Mouse (Mus musculus) embryonic facial prominence, embryonic 15.5 days (tissue): Measurements from ENCODE around the gene Ppp2r5a. TPM values are rescaled to one million over a fixed set of nuclear protein-coding genes. Genes with fewer than 3 reads are reported as not detected.

Source experiments
- ATAC-seq: fragments of 200-750 bp; cut with Nextera tagmentation; 2 replicates; pipeline ENCODE4 v1.8.0; 2017; ENCODE audit warnings: low read depth, moderate TSS enrichment; ENCODE audit not compliant: insufficient number of reproducible peaks, low FRiP score, low TSS enrichment
- H3K27ac ChIP-seq: fragments of 300-500 bp; sonication (generic); replicated peaks from 2 replicates; pipeline ENCODE4 v1.5.1; 2015; ENCODE audit warnings: mild to moderate bottlenecking, inconsistent platforms
- H3K27me3 ChIP-seq: fragments of 300-500 bp; sonication (generic); 2 replicates; pipeline ENCODE4 v1.6.1; 2015; ENCODE audit warnings: inconsistent platforms
- H3K36me3 ChIP-seq: fragments of 300-500 bp; sonication (generic); 2 replicates; pipeline ENCODE4 v1.6.1; 2015; ENCODE audit warnings: mild to moderate bottlenecking, inconsistent platforms
- H3K4me1 ChIP-seq: fragments of 300-500 bp; sonication (generic); 2 replicates; pipeline ENCODE4 v1.6.1; 2015; ENCODE audit warnings: inconsistent platforms
- H3K4me2 ChIP-seq: fragments of 300-500 bp; sonication (generic); replicated peaks from 2 replicates; pipeline ENCODE4 v1.6.1; 2015; ENCODE audit warnings: mild to moderate bottlenecking, inconsistent platforms
- H3K4me3 ChIP-seq: fragments of 300-500 bp; sonication (generic); replicated peaks from 2 replicates; pipeline ENCODE4 v1.5.1; 2015; ENCODE audit warnings: mild to moderate bottlenecking, inconsistent platforms
- H3K9ac ChIP-seq: fragments of 300-500 bp; sonication (generic); 2 replicates; pipeline ENCODE4 v1.6.1; 2015; ENCODE audit warnings: inconsistent platforms
- H3K9me3 ChIP-seq: fragments of 300-500 bp; sonication (generic); replicated peaks from 2 replicates; pipeline ENCODE4 v1.6.1; 2016; ENCODE audit warnings: inconsistent platforms
- WGBS: fragments of 180-500 bp; shearing (Covaris S2); methylation state at CpG from one replicate; pipeline ENCODE4 v1.1.7; 2015; 5-methylcytosine and 5-hydroxymethylcytosine counted together
- polyA plus RNA-seq: library from polyadenylated mRNA; unstranded; fragments of >200 nt; fragmentation: Nextera tagmentation; extraction: Ambion mirVana; gene quantifications from 2 replicates; pipeline ENCODE4 v1.2.1, GENCODE M21; 2015

The Ppp2r5a gene
- polyA plus RNA-seq, 1 experiment from 2014 or later = 26.3 TPM

- Histone ChIP-seq H3K9me3 (no peaks in the 10 kb centered on the region), H3K27me3 (no peaks in the 10 kb centered on the region), H3K9ac (no peak overlapping the region), H3K4me3 (no peak overlapping the region), H3K4me2 (no peak overlapping the region), H3K36me3 (no peaks in the 10 kb centered on the region), H3K27ac (no peak overlapping the region), H3K4me1 (no peaks in the 10 kb centered on the region)
- no peak for ATAC-seq
- WGBS = 95% methylated on average over 2 of the region's 2 CpGs
Observed at GRCm38 (mm10) chr1:191378080-191378479, 25.0 kb downstream of the Ppp2r5a start.

GRCm38 (mm10) chr1:191375644-191375998 is 27.5 kb downstream of the Ppp2r5a start:
- H3K36me3 ChIP-seq = no peaks in the 10 kb centered on the region
- WGBS = 85% methylated on average over 5 of the region's 5 CpGs
- H3K4me2 ChIP-seq = no peak overlapping the region
- no peaks in the 10 kb centered on the region for H3K27me3 ChIP-seq
- no peak overlapping the region for H3K27ac ChIP-seq
- no peaks in the 10 kb centered on the region for H3K9me3 ChIP-seq
- ATAC-seq = no peak
- no peaks in the 10 kb centered on the region for H3K4me1 ChIP-seq
- no peak overlapping the region for H3K9ac ChIP-seq
- no peak overlapping the region for H3K4me3 ChIP-seq

DNA sequence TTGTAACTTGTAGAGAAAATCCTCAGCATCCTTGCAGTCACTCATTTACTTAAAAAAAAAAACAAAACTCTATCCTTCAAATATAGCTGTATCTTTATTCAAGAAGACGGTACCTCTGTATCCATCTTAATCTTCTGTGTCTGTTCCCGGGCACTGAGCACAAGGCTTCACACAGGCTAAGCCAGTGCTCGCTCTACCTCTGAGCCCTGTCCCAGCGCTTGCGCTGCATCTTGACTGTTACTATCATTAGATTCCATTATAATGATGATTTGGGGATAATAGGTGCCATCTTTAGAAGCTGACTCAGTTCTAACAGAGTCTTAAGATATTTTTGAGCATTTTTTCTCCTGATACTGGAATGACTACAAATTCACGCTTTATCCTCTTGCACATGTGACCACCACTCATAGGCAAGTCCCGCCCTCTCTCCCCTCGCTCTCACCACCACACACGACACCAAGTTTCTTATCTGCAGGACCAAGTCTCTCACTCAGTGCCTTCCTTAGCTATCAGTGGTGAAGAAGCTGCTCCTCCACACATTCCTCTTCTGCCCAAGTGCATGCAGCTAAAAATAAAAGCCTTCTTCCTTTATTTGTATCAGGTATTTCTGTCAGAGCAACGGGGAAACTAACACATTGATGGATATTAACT is 28.0 kb downstream of the Ppp2r5a start:
- 89% methylated on average over 10 of the region's 10 CpGs for WGBS
- no peak overlapping the region for H3K4me2 ChIP-seq
- H3K4me3 ChIP-seq = no peak overlapping the region
- H3K9me3 ChIP-seq = no peaks in the 10 kb centered on the region
- no peak overlapping the region for H3K27ac ChIP-seq
- H3K4me1 ChIP-seq = no peaks in the 10 kb centered on the region
- no peaks in the 10 kb centered on the region for H3K27me3 ChIP-seq
- no peak overlapping the region for H3K9ac ChIP-seq
- no peaks in the 10 kb centered on the region for H3K36me3 ChIP-seq
- ATAC-seq = no peak

DNA sequence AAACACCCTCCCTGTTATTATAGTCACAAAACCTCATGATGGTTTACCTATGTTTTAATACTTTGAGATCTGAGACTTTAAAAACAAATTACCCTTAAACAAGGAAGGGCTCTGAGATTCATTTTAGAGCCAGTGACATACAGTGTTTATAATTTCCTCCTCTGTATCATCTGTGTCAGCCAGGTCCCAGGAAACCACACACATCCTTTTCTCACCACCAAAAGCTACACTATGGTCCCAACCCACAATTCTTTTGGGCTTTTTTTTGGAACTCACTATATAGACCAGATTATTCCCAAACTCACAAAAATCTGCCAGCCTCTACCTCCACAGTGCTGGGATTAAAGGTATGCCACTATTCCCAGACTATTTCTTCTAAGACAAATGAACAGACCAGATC is 33.9 kb downstream of the Ppp2r5a start:
- H3K9me3 ChIP-seq = no peaks in the 10 kb centered on the region
- H3K27ac ChIP-seq = no peak overlapping the region
- H3K27me3 ChIP-seq = no peaks in the 10 kb centered on the region
- H3K9ac ChIP-seq = no peak overlapping the region
- no peak for ATAC-seq
- H3K4me1 ChIP-seq = 0 out of 2 replicates have a peak, but pooled peaks cover 8% of the 10 kb centered on the region
- no peak overlapping the region for H3K4me3 ChIP-seq
- 0 out of 2 replicates have a peak, but pooled peaks cover 4% of the 10 kb centered on the region for H3K36me3 ChIP-seq
- no peak overlapping the region for H3K4me2 ChIP-seq

GRCm38 (mm10) chr1:191368193-191368592 is 34.9 kb downstream of the Ppp2r5a start:
- Histone ChIP-seq H3K27ac (no peak overlapping the region), H3K27me3 (no peaks in the 10 kb centered on the region), H3K9ac (no peak overlapping the region), H3K4me3 (no peak overlapping the region), H3K36me3 (0 out of 2 replicates have a peak, but pooled peaks cover 4% of the 10 kb centered on the region), H3K9me3 (no peaks in the 10 kb centered on the region), H3K4me2 (no peak overlapping the region), H3K4me1 (0 out of 2 replicates have a peak, but pooled peaks cover 8% of the 10 kb centered on the region)
- ATAC-seq = no peak
- WGBS = 82% methylated on average over 4 of the region's 4 CpGs

- no peak for ATAC-seq
- 0 out of 2 replicates have a peak, but pooled peaks cover 8% of the 10 kb centered on the region for H3K4me1 ChIP-seq
- H3K4me2 ChIP-seq = no peak overlapping the region
- H3K9me3 ChIP-seq = no peaks in the 10 kb centered on the region
- H3K27ac ChIP-seq = no peak overlapping the region
- H3K27me3 ChIP-seq = no peaks in the 10 kb centered on the region
- no peak overlapping the region for H3K9ac ChIP-seq
- H3K4me3 ChIP-seq = no peak overlapping the region
- WGBS = 83% methylated on average over 4 of the region's 4 CpGs
- peaks cover 24% of the 10 kb centered on the region for H3K36me3 ChIP-seq
Observed at GRCm38 (mm10) chr1:191364477-191364876, 38.6 kb downstream of the Ppp2r5a start.

- WGBS = 84% methylated on average over 6 of the region's 6 CpGs
- H3K9ac ChIP-seq = no peak overlapping the region
- H3K4me2 ChIP-seq = no peak overlapping the region
- peaks cover 26% of the 10 kb centered on the region for H3K36me3 ChIP-seq
- H3K27me3 ChIP-seq = no peaks in the 10 kb centered on the region
- H3K4me3 ChIP-seq = no peak overlapping the region
- no peaks in the 10 kb centered on the region for H3K9me3 ChIP-seq
- 0 out of 2 replicates have a peak, but pooled peaks cover 8% of the 10 kb centered on the region for H3K4me1 ChIP-seq
- no peak for ATAC-seq
- H3K27ac ChIP-seq = no peak overlapping the region
Observed at GRCm38 (mm10) chr1:191362412-191362811, 40.7 kb downstream of the Ppp2r5a start.

DNA sequence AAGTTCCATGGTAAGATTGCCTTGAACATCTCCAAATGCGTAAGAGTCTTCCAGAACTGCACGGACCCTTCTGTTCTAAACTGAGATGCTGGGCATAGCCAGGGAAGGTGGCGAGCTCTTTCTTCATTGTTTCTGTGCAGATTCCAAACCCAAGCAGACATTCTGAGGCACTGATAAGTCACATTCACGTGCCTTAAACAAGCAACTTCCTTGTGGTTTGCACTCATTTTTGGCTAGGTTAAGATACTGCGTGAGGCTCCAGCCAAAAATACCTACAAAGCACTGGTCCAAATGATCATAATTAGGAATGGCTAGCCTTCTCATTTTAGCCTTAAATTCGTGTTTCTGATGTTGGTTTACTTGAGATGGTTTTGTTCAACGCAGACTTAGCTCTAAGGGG is 43.6 kb downstream of the Ppp2r5a start:
- no peaks in the 10 kb centered on the region for H3K9me3 ChIP-seq
- H3K9ac ChIP-seq = no peak overlapping the region
- no peak overlapping the region for H3K27ac ChIP-seq
- H3K4me3 ChIP-seq = no peak overlapping the region
- H3K36me3 ChIP-seq = peaks cover 43% of the 10 kb centered on the region
- no peak overlapping the region for H3K4me2 ChIP-seq
- WGBS = 80% methylated on average over 7 of the region's 7 CpGs
- H3K4me1 ChIP-seq = no peaks in the 10 kb centered on the region
- no peak for ATAC-seq
- no peaks in the 10 kb centered on the region for H3K27me3 ChIP-seq

GRCm38 (mm10) chr1:191356936-191357335 is 46.1 kb downstream of the Ppp2r5a start:
- H3K4me1 ChIP-seq = peaks cover 7% of the 10 kb centered on the region
- no peak overlapping the region for H3K9ac ChIP-seq
- H3K4me3 ChIP-seq = no peak overlapping the region
- no peaks in the 10 kb centered on the region for H3K27me3 ChIP-seq
- no peak overlapping the region for H3K27ac ChIP-seq
- no peak for ATAC-seq
- H3K36me3 ChIP-seq = peaks cover 47% of the 10 kb centered on the region
- no peaks in the 10 kb centered on the region for H3K9me3 ChIP-seq
- 46% methylated on average over 1 of the region's 1 CpGs for WGBS
- H3K4me2 ChIP-seq = no peak overlapping the region

DNA sequence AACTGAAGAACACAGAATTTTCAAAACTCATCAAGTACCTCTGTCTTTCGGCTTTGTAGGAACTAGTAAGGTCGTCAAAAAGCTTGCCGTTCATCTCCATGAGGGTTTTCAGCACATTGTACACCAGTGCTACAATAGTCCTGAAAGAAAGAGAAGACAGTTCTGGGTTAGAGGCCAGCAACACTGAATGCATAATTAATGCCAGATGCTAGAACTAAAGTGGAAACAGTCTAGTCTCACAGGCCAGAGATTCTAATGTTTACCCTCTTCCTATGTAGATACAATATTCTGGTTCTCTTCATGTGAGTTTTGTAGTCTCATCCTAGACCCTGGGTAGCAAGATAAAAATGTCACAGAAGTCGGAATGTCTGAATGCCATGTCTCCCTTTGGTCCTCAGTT is 49.2 kb downstream of the Ppp2r5a start:
- no peak overlapping the region for H3K4me2 ChIP-seq
- 0 out of 2 replicates have a peak, but pooled peaks have one; percentile 50 for ATAC-seq
- H3K9me3 ChIP-seq = no peaks in the 10 kb centered on the region
- H3K27ac ChIP-seq = peak overlapping the region; percentile 88; the same call in 1 of the 2 replicates
- 51% methylated on average over 4 of the region's 4 CpGs for WGBS
- H3K9ac ChIP-seq = no peak overlapping the region
- peaks cover 7% of the 10 kb centered on the region for H3K4me1 ChIP-seq
- H3K36me3 ChIP-seq = peaks cover 33% of the 10 kb centered on the region
- H3K4me3 ChIP-seq = no peak overlapping the region
- no peaks in the 10 kb centered on the region for H3K27me3 ChIP-seq

DNA sequence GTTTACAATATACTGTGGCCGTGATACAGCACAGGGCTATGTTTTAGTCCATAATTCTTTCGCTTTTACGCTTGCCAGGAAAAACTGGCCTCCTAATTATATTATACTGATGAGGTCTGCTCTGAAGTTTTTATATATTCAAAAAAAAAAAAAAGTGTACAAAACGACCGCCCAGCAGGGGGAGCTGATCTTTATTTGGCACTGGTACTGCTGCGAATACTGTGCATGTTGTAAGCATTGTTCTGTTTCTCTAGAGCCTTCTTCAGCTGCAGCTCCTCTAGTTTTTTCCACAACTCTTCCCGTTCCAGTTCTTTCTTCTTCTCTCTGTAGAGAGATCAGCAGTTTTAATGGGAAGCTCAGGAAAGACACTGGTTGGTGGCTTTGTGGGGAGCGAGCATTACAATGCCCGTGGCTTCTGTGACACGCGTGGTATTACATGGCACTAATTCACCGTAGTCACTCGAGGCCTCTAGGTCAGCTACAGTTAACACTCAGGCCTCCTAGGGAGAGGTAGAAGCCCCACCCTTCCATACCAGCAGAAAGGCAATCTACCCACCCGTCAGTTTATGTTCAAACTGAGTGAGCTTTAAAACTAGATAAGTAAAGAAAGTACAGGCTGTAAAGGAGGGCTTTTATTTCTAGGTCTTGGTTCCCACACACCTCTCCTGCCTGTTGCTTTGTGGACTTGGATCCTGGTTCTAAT is 50.1 kb downstream of the Ppp2r5a start:
- H3K36me3 ChIP-seq = peaks cover 28% of the 10 kb centered on the region
- ATAC-seq = 0 out of 2 replicates have a peak, but pooled peaks have one; percentile 58
- H3K27ac ChIP-seq = peak overlapping the region; percentile 88

More for the DNA sequence above, 50.1 kb downstream of the Ppp2r5a start:
- Histone ChIP-seq H3K4me1 (peaks cover 7% of the 10 kb centered on the region), H3K9me3 (no peaks in the 10 kb centered on the region), H3K9ac (no peak overlapping the region), H3K4me3 (no peak overlapping the region), H3K4me2 (no peak overlapping the region), H3K27me3 (no peaks in the 10 kb centered on the region)
- 42% methylated on average over 14 of the region's 14 CpGs for WGBS
